Mouse (Mus musculus): ENCODE data around the gene Gm3486. TPM values are rescaled to one million over a fixed set of nuclear protein-coding genes. Genes with fewer than 3 reads are reported as not detected.
"Not testable (repeated sequence)": the region's sequence is repeated elsewhere in the genome, so short reads cannot be mapped to it uniquely, and the experiment has no call there.

The Gm3486 gene
- polyA plus RNA-seq (2017; shearing (Covaris generic)): not detected

DNA sequence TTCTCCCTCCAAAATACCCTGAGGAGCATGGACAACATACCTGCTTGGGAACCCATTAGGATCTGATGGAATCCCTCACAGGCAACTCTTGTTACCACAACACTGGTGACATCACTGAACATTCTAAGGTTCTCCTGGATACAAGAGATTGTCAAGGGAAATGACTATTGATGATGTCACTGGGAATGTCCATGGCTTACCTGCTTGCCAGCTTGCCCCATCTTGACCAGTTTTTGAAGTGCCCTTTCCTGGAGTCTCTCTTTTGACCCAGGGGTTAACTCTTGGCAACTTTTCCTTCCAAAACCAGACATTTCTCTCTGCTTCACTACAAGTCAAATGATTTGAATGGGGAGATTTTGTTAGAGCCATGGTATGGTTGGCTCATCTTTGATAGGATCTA, at the start of gene Gm3486:
Gm3486 (minus strand) TSS at position 101 of the 400 bp plus-strand sequence.
- not testable (repeated sequence) for ATAC-seq

- ATAC-seq: not testable (repeated sequence)
Observed at GRCm38 (mm10) chr14:41524695-41525094, 35.4 kb upstream of the Gm3486 start.

DNA sequence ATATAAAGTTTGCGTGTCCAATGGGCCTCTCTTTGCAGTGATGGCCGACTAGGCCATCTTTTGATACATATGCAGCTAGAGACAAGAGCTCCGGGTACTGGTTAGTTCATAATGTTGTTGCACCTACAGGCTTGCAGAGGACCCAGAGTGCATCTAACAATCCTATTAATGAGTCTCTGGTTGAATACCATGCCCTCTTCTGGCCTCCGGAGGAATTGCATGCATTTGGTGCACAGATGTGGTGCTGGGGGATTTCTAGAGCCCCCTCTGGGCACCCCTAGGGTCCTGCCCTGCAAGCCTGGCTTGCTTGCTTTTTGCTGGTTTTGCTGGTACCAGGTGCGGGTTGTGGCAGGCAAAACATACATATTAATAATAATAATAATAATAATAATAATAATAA, 31.4 kb upstream of the Gm3486 start:
- not testable (repeated sequence) for ATAC-seq

DNA sequence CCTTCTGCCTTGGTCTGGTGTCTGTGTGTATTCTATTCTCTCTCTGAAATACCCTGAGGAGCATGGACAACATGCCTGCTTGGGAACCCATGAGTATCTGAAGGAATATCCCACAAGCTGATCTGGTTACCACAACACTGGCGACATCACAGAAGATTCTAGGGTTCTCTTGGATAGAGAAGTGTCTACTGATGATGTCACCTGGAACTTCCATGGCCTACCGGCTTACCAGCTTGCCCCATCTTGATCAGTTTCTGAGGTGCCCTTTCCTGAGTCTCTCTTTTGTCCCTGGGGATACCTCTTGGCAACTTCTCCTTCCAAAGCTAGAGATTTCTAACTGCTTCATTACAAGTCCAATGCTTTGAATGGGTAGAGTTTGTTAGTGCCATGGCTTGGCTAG, 35.9 kb downstream of the Gm3486 start, which contains the start of gene Gm7954:
Gm7954 (minus strand) TSS at position 101 of the 400 bp plus-strand sequence.
- not testable (repeated sequence) for ATAC-seq

Other genes starting within 250 kb of the Gm3486 start
- not detected for gene Gm2832, start 210.7 kb downstream of the Gm3486 start, polyA plus RNA-seq (2017; shearing (Covaris generic))
- gene Gm5798, start 140.9 kb downstream of the Gm3486 start, polyA plus RNA-seq (2017; shearing (Covaris generic)): not detected
- not detected for gene Gm7945, start 103.1 kb downstream of the Gm3486 start, polyA plus RNA-seq (2017; shearing (Covaris generic))
- not detected for gene Gm6482, start 81.2 kb downstream of the Gm3486 start, polyA plus RNA-seq (2017; shearing (Covaris generic))
- not detected for gene Gm7954, start 36.0 kb downstream of the Gm3486 start, polyA plus RNA-seq (2017; shearing (Covaris generic))
- not detected for gene Gm7970, start 66.1 kb upstream of the Gm3486 start, polyA plus RNA-seq (2017; shearing (Covaris generic))
- not detected for gene 1700049E17Rik2, start 83.7 kb upstream of the Gm3486 start, polyA plus RNA-seq (2017; shearing (Covaris generic))
- not detected for gene Gm3072, start 135.1 kb upstream of the Gm3486 start, polyA plus RNA-seq (2017; shearing (Covaris generic))
- gene Gm3676, start 157.0 kb upstream of the Gm3486 start, polyA plus RNA-seq (2017; shearing (Covaris generic)): not detected
- gene Gm8068, start 212.4 kb upstream of the Gm3486 start, polyA plus RNA-seq (2017; shearing (Covaris generic)): not detected